Mouse (Mus musculus) liver, embryonic 16.5 days (tissue): ENCODE measurements around the gene Gp1ba. TPM values are rescaled to one million over a fixed set of nuclear protein-coding genes. Genes with fewer than 3 reads are reported as not detected.

Experiments
- ATAC-seq: fragments of 200-750 bp; cut with Nextera tagmentation; 2 replicates; pipeline ENCODE4 v1.8.0; 2017; ENCODE audit warnings: low read depth, mild to moderate bottlenecking, moderate number of reproducible peaks, moderate library complexity
- H3K27ac ChIP-seq: fragments of 300-500 bp; sonication (generic); 2 replicates; pipeline ENCODE4 v1.5.1; 2014; ENCODE audit warnings: mild to moderate bottlenecking, low read length
- H3K27me3 ChIP-seq: fragments of 300-500 bp; sonication (generic); 2 replicates; pipeline ENCODE4 v1.6.1; 2014; ENCODE audit warnings: low read depth, low read length, mixed read lengths; ENCODE audit not compliant: control insufficient read depth, insufficient read depth
- H3K36me3 ChIP-seq: fragments of 300-500 bp; sonication (generic); 2 replicates; pipeline ENCODE4 v1.6.1; 2014; ENCODE audit warnings: mild to moderate bottlenecking; ENCODE audit not compliant: control insufficient read depth, insufficient read depth
- H3K4me1 ChIP-seq: fragments of 300-500 bp; sonication (generic); 2 replicates; pipeline ENCODE4 v1.6.1; 2014; ENCODE audit warnings: low read depth, low read length, mixed read lengths; ENCODE audit not compliant: control insufficient read depth
- H3K4me2 ChIP-seq: fragments of 300-500 bp; sonication (generic); 2 replicates; pipeline ENCODE4 v1.6.1; 2014; ENCODE audit warnings: low read depth, low read length, mixed read lengths
- H3K4me3 ChIP-seq: fragments of 300-500 bp; sonication (generic); 2 replicates; pipeline ENCODE4 v1.5.1; 2014; ENCODE audit warnings: low read depth, mild to moderate bottlenecking, low read length
- H3K9ac ChIP-seq: fragments of 300-500 bp; sonication (generic); 2 replicates; pipeline ENCODE4 v1.6.1; 2014; ENCODE audit warnings: low read depth, low read length
- H3K9me3 ChIP-seq: fragments of 300-500 bp; sonication (generic); replicated peaks from 2 replicates; pipeline ENCODE4 v1.6.1; 2016; ENCODE audit warnings: low read length; ENCODE audit not compliant: control insufficient read depth
- WGBS: fragments of 180-500 bp; shearing (Covaris S2); extraction: QIAGEN DNeasy Blood & Tissue Kit; methylation state at CpG from one replicate; pipeline ENCODE4 v1.1.7; 2014; ENCODE audit not compliant: insufficient replicate concordance; 5-methylcytosine and 5-hydroxymethylcytosine counted together
- polyA plus RNA-seq: library from polyadenylated mRNA; unstranded; fragments of >200 nt; fragmentation: Nextera tagmentation; extraction: Ambion mirVana; gene quantifications from 2 replicates; pipeline ENCODE4 v1.2.1, GENCODE M21; 2015

Gene Gp1ba
- polyA plus RNA-seq, 1 experiment from 2014 or later = 3.9 TPM

DNA sequence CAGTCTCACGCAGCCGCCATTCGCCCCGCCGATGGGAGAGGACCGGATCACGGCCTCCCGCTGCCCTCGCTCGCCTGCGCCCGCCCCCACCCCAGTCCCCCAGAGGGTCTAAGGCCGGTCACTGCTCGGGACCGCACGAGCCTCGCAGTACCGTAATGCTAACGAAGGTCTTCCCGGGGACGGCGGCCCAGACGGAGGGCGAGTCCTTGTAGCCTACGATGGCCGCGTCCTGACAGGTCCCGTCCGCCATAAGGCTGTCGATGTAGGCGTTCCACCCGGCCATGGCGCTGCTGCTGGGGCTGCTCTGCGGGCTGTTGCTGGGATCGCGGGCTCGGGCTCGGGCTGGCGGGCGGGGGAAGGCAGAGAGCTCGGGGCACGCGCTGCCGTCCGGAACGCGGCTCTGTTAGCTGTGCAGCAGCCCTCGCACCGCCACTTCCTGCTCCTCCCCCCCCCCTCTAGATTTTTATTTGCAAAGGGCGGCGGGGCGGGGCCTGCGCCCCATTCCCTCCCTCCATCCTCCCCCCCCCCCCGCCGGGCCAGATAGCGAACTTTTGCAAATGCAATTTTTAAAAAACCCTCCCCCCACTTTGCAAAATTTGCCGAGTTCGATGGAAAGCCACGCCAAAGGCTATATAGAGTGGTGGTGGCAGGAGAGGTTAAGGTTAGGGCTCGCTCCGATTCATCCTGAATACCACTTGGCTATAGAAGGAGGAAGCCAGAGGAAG lies 15.4 kb downstream of the Gp1ba start, which contains the start of gene Pfn1:
Pfn1 (minus strand) TSS at position 447 of the 725 bp plus-strand sequence.
- peaks cover 33% of the 10 kb centered on the region for H3K36me3 ChIP-seq
- peaks cover 56% of the 10 kb centered on the region for H3K4me1 ChIP-seq
- H3K4me3 ChIP-seq = peak within 1 kb of the TSS; percentile 99
- H3K27ac ChIP-seq = peak within 1 kb of the TSS; percentile 99
- peak; percentile 64 for ATAC-seq
- peak within 1 kb of the TSS; percentile 92 for H3K4me2 ChIP-seq
- WGBS = under 1% methylated on average over 54 of the region's 61 CpGs
- peaks cover 2% of the 10 kb centered on the region; the same call in 1 of the 2 replicates for H3K27me3 ChIP-seq
- no peaks in the 10 kb centered on the region for H3K9me3 ChIP-seq
- peak within 1 kb of the TSS; percentile 100 for H3K9ac ChIP-seq

DNA sequence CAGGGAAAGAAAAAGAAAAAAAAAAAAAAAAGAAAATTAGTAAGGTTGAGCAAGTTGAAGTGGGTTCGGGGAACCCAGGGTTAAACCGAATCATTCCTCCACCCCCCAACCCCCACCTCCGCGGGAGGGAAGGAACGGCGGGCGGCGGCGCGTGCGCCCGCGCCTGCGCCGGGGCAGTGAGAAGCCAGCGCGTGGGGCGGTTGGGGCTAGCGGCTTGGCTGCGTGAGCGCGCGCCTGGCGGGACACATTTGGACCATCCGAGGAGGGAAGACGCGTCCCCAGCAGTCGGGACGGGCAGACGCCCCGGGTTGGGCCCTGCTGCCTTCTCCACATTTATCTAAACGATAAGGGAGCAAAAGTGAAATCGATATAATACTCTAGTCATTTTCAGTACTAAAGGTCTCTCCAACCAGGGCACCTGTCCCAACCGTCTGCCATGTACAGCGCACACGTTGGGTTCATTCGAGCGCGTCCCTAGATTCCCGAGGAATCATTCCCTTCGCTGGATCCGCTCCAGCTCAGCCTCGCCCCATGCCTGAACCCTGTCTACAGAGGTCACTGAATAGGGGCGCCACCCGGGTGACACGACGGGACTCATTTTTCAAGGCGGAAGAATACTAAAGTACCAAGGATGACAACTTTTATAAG lies 16.1 kb downstream of the Gp1ba start:
- H3K27me3 ChIP-seq = peaks cover 2% of the 10 kb centered on the region; the same call in 1 of the 2 replicates
- peak overlapping the region; percentile 100 for H3K9ac ChIP-seq
- H3K4me1 ChIP-seq = peaks cover 49% of the 10 kb centered on the region
- H3K27ac ChIP-seq = peak overlapping the region; percentile 99
- no peaks in the 10 kb centered on the region for H3K9me3 ChIP-seq
- peaks cover 26% of the 10 kb centered on the region for H3K36me3 ChIP-seq
- peak overlapping the region; percentile 99 for H3K4me3 ChIP-seq
- WGBS = under 1% methylated on average over 48 of the region's 48 CpGs
- peak; percentile 59 for ATAC-seq
- H3K4me2 ChIP-seq = peak overlapping the region; percentile 92

DNA sequence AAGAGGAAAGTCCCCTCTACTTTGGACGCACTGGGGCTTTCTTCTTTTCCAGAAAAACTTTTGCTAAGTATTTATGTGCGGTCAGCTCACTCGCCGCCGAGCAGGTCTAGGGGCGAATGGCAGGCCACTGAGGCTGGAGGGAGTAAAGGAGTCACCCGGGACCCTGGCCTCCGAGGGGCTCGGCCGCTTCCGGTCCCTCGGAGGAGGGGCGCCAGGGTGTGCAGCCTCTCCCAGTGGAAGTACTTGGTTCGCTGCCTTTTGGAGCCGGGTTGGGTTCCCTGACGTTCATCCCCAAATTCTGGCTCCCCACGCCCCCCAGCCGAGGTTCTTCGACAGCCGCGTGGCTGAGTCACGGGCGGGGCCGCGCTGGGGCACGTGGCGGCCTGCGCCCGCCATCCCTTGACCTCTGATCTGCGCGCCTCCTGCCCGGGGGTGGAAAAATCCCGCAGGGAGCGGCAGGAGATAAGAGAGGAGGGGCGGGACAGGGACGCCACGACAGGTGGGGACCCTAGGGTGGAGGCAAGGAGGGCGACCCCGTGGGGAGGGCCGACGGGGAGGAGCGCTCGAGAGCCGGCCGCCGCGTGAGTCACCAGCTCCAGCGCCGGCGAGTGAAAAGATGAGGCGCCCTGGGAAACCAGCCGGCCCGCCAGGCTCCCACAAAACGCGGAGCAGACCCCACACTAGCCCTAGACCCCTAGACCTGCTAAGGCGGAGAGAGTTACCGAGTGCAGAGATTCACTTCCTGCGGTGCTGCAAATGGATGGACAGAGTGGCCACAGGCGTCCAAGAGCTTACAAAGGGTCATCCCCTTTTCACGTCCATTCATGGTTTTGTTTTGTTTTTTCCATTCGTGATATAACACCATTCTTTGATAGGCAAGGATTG lies 16.9 kb downstream of the Gp1ba start:
- peaks cover 19% of the 10 kb centered on the region for H3K36me3 ChIP-seq
- no peaks in the 10 kb centered on the region for H3K9me3 ChIP-seq
- under 1% methylated on average over 61 of the region's 61 CpGs for WGBS
- peak overlapping the region; percentile 99 for H3K27ac ChIP-seq
- H3K4me1 ChIP-seq = peaks cover 43% of the 10 kb centered on the region
- H3K4me2 ChIP-seq = peak overlapping the region; percentile 92
- H3K27me3 ChIP-seq = peaks cover 2% of the 10 kb centered on the region; the same call in 1 of the 2 replicates
- H3K9ac ChIP-seq = peak overlapping the region; percentile 100
- ATAC-seq = no peak
- H3K4me3 ChIP-seq = peak overlapping the region; percentile 99

DNA sequence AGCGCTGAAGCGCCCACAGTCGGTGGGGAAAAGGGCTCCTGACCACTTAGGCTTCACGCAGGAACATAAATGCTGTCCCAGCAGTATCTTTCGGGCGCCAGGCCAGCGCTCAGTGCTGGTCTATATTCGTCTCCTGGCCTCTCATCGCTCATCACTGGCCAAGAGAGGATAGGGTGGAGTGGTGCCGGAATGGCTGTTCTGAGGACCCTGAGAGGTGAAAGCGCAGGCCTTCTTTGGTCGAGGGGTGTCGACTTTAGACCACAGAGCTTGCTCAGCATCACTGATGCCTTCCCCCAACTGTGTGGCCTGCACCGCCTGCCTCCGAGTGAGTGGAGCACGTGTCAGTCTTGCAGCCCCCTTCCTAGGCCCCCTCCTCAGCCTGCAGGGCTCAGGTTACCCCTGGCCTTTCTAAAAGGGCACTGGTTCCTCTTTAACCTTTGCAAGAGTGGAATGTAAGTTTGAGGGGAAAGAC lies 17.6 kb downstream of the Gp1ba start:
- Histone ChIP-seq H3K9me3 (no peaks in the 10 kb centered on the region), H3K4me3 (peak overlapping the region; percentile 99), H3K9ac (peak overlapping the region; percentile 100; the same call in 1 of the 2 replicates), H3K36me3 (peaks cover 12% of the 10 kb centered on the region), H3K27me3 (peaks cover 2% of the 10 kb centered on the region; the same call in 1 of the 2 replicates), H3K27ac (peak overlapping the region; percentile 2; the same call in 1 of the 2 replicates), H3K4me2 (peak overlapping the region; percentile 92), H3K4me1 (peaks cover 36% of the 10 kb centered on the region)
- WGBS = 25% methylated on average over 16 of the region's 16 CpGs
- no peak for ATAC-seq

DNA sequence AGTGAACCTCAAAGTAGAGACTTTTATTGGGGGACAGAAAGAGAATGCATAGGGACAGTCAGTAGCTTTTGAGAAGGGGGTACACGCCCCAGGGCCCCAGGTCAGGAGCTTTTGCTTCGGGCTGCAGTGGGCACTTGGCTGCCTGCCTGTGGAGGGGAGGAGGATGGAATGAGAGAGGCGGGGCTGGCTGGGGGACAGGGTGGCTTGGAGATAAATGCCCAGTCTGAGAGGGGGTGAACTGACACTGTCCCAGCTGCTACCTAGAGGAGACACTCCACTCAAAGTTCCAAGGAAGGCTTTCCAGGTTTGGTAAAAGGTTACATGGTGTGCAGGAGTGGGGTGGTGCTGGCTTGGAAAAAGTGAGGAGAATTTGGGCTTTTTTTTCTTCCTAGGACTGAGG lies 18.0 kb downstream of the Gp1ba start, which contains the start of gene Eno3:
Eno3 (plus strand) TSS at position 239 of the 400 bp plus-strand sequence.
- H3K36me3 ChIP-seq = peaks cover 7% of the 10 kb centered on the region
- H3K4me3 ChIP-seq = peak within 1 kb of the TSS; percentile 99
- peaks cover 2% of the 10 kb centered on the region; the same call in 1 of the 2 replicates for H3K27me3 ChIP-seq
- H3K27ac ChIP-seq = peak within 1 kb of the TSS; percentile 99
- ATAC-seq = no peak
- no peaks in the 10 kb centered on the region for H3K9me3 ChIP-seq
- peaks cover 31% of the 10 kb centered on the region for H3K4me1 ChIP-seq
- WGBS = 17% methylated on average over 3 of the region's 3 CpGs
- peak within 1 kb of the TSS; percentile 92 for H3K4me2 ChIP-seq
- peak within 1 kb of the TSS; percentile 100 for H3K9ac ChIP-seq

GRCm38 (mm10) chr11:70657573-70657972 lies 18.7 kb downstream of the Gp1ba start:
- Histone ChIP-seq H3K9ac (no peak overlapping the region), H3K36me3 (peaks cover 5% of the 10 kb centered on the region; the same call in 1 of the 2 replicates), H3K27ac (no peak overlapping the region), H3K4me1 (peaks cover 25% of the 10 kb centered on the region), H3K4me2 (no peak overlapping the region), H3K27me3 (peaks cover 2% of the 10 kb centered on the region; the same call in 1 of the 2 replicates), H3K4me3 (no peak overlapping the region), H3K9me3 (no peaks in the 10 kb centered on the region)
- ATAC-seq = no peak
- 42% methylated on average over 6 of the region's 6 CpGs for WGBS

DNA sequence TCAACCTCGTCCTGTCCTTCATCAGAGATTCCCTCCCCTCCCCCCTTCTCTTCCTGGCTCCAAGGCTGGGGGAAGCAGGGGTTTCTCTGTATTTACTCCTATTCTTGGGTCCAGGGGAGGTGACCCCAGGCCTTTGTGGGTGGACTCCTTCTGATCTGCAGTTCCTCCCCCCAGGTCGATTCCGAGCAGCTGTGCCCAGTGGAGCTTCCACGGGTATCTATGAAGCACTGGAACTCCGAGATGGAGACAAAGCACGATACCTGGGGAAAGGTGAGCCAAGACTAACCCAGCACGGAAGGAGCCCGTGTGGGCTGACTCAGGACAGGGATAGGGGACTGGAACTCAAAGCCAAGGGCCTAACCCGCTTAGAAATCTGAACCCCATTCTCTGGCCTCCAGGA lies 19.1 kb downstream of the Gp1ba start:
- ATAC-seq = no peak
- WGBS = 59% methylated on average over 9 of the region's 9 CpGs
- no peaks in the 10 kb centered on the region for H3K9me3 ChIP-seq
- no peak overlapping the region for H3K4me3 ChIP-seq
- H3K9ac ChIP-seq = no peak overlapping the region
- peaks cover 2% of the 10 kb centered on the region; the same call in 1 of the 2 replicates for H3K27me3 ChIP-seq
- peaks cover 8% of the 10 kb centered on the region for H3K36me3 ChIP-seq
- peaks cover 21% of the 10 kb centered on the region for H3K4me1 ChIP-seq
- H3K4me2 ChIP-seq = no peak overlapping the region
- H3K27ac ChIP-seq = no peak overlapping the region

DNA sequence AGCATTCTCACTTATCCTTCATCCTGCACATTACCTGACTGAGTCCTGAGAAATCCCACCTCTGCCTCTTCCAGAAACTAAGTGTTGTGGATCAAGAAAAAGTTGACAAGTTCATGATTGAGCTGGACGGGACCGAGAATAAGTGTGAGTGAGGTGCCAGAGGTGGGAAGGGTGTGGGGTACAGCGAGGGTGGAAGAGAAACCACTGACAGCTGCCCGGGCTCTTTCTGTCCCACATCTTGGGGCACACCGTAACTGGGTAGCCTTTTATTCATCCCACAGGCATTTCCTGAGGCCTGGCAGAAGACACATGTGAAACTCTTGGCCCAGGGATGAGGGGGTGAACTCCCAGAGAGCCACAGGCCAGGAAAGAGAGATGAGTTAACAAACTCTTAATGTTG lies 19.6 kb downstream of the Gp1ba start:
- H3K36me3 ChIP-seq = peaks cover 10% of the 10 kb centered on the region
- no peak overlapping the region for H3K9ac ChIP-seq
- peaks cover 2% of the 10 kb centered on the region; the same call in 1 of the 2 replicates for H3K27me3 ChIP-seq
- 75% methylated on average over 5 of the region's 5 CpGs for WGBS
- no peaks in the 10 kb centered on the region for H3K9me3 ChIP-seq
- no peak overlapping the region for H3K27ac ChIP-seq
- no peak overlapping the region for H3K4me3 ChIP-seq
- no peak for ATAC-seq
- no peak overlapping the region for H3K4me2 ChIP-seq
- H3K4me1 ChIP-seq = peaks cover 20% of the 10 kb centered on the region
